Mouse (Mus musculus): ENCODE results near the gene Hist2h3b.
"Not testable (repeated sequence)": the region's sequence is repeated elsewhere in the genome, so short reads cannot be mapped to it uniquely, and the experiment has no call there.

Hist2h3b gene

DNA sequence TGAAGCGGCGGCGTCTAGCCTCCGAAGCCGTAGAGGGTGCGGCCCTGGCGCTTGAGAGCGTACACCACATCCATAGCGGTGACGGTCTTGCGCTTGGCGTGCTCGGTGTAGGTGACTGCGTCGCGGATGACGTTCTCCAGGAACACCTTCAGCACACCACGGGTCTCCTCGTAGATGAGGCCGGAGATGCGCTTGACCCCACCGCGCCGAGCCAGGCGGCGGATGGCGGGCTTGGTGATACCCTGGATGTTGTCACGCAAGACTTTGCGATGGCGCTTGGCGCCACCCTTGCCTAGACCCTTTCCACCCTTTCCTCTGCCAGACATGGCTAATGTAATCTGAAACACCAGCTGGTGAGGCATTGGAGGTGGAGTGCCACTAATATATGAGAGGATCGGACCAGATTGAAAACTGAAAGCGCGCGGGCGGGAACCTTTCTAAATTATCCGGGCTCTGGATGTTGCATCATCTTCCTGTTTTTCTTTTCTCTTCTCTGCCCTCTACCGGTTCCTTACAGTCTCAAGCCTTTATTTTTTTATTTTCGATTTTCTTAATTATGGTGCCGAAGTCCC lies 5.4 kb upstream of the Hist2h3b start, which contains the start of gene Hist2h4:
Gene Hist2h4 (minus strand): TSS at position 333 of the 572 bp plus-strand sequence.
- peak; percentile 98 for DNase-seq (ENCODE audit: low spot score)

DNA sequence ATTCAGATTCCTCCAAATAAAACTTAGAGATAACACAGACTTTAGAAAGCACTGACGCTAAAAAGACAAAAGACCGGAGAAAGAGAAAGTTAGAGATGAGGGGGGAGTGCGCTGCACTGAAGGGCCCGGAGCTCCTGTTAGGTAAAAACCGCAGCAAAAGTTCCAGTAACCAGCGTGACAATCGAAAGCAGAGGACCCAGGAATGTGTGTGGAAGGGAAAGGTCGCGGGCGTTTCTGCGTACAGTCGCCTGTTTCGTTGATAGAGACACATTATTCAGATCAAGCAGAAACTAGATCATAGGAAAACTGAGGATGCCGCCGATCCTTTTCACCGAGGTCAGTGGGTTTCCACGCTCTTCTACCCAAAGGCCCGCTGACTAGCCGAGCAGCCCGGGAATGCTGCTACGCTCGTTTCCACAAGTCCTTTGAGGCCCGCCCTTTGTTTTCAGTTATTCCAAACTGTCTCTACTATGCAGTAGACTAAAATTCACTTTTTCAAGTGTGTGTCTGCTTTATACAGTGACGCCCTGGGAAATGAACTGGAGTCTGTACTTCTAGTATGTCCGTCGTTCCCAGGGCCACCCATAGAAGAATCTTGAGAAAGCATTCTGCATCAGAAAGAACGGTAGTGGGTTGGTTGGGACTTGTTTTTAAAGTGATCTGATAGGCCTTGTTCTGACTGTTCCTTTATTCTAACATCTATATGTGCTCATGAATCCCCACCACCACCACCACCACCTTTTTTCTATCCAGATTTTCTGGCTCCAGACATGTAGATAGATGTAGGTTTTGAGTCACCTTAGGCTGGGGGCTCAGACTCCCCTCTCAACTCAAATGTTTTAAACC lies 4.7 kb upstream of the Hist2h3b start:
- no peak for DNase-seq (ENCODE audit: low spot score)

DNA sequence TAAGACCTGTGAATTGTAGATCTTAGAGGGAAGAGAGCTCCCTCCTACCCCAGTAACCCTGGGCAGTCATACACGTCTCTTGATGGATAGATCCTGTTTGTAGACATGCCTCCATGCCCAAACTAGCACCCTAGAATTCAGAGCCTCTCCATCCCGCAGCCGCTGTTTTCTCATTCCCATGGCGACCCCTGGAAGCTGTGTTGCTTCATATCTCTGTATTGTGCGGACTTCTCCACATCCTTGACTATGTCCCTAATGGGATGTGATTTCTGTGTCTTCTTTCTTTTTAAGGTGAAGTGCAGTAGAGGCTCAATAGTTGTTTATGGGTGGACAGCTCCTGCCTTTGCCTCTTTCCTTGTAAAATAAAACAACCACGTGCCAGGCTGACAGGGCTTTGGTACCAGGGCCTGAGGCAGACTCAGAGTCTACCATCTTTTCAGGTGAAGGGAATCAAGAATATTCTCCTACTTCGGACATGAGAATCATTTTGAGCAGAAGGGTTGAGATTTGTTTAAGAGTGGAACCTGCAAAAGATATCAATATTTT lies 4.0 kb upstream of the Hist2h3b start:
- no peak for DNase-seq (ENCODE audit: low spot score)

DNA sequence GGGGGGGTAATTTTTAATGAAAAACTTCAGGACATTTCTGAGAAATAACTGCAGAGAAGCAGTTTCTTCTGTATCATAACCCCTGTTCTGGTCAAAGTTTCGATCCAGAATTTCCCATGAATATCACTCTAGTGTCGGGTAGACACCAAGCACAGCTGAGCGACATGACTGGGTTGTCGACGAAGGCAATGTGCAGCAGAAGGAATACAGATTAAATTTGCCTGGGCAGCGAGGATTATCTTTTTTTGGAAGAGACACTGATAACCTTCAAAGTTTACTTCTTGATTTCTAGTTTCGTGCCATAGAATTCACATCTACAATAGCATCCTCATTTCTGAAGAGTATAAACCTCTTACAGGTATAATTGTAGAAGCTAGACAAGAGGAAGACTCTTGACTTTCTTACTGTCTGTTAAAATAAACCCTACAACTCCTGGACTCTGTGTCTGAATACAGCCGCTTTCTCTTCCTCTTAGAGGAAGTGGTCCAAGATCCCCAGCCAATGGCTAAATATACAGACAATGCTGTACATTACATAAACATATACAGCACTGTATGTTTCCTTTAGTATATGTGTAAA lies 2.2 kb upstream of the Hist2h3b start:
- DNase-seq (ENCODE audit: low spot score): no peak

DNA sequence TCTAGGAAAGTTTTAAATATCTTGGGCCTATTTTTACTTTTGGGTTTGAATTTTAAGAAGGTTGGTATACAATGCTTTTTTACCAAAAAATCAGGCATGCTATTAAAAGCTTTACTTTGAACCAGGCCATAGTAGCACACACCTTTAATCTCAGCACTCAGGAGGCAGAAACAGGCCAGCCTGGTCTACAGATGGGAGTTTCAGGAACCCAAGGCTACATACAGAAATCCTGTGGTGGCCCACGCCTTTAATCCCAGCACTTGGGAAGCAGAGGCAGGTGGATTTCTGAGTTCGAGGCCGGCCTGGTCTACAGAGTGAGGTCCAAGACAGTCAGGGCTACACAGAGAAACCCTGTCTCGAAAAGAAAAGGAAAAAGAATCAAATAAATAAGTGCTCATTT lies 913 bp upstream of the Hist2h3b start:
- no peak for DNase-seq (ENCODE audit: low spot score)

DNA sequence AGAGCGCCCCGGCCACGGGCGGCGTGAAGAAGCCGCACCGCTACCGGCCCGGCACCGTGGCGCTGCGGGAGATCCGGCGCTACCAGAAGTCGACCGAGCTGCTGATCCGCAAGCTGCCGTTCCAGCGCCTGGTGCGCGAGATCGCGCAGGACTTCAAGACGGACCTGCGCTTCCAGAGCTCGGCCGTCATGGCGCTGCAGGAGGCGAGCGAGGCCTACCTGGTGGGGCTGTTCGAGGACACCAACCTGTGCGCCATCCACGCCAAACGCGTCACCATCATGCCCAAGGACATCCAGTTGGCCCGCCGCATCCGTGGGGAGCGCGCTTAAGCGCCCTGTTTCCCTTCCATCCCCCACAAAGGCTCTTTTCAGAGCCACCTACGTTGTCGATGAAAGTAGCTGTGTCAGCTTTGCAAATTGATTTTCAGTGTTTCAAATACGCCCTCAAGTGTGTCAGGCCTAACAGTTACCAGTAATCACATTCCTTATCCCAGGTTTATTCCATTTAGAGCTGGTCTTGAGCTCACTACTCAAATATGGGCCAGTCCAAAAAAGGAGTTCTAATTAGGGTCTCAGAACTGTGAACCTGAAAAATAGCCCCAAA lies 423 bp downstream of the Hist2h3b start:
- DNase-seq (ENCODE audit: low spot score): not testable (repeated sequence)

DNA sequence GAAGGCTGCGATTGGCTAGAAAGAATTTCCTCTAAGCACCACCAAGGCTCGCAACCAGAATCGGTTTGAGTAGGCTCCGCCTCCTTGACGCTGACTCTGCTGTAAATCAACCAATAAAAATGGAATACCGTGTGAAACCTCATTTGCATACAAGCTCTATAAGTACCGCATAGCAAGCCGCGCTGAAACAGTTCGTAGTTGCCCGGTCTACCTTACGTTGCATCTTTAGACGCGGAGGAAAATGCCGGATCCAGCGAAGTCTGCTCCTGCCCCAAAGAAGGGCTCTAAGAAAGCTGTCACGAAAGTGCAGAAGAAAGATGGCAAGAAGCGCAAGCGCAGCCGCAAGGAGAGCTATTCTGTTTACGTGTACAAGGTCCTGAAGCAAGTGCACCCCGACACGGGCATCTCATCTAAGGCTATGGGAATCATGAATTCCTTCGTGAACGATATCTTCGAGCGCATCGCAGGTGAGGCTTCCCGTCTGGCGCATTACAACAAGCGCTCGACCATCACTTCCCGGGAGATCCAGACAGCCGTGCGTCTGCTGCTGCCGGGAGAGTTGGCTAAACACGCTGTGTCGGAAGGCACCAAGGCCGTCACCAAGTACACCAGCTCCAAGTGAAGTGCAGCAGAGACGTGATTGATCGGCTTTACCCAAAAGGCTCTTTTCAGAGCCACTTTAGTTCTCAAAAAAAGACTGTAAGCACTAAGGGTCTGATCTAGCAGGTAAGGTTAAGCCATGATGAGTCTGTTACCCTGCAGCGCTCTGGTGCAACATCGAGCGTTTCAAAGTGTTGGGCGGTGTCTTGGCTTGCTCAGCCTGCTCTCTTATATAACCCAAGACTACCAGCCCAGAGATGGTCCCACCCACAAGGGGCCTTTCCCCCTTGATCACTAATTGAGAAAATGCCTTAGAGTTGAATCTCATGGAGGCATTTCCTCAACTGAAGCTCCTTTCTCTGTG lies 1.3 kb downstream of the Hist2h3b start, which contains the start of gene Hist2h2bb:
Gene Hist2h2bb (plus strand): TSS at position 242 of the 964 bp plus-strand sequence.
- peak; percentile 95 for DNase-seq (ENCODE audit: low spot score)

DNA sequence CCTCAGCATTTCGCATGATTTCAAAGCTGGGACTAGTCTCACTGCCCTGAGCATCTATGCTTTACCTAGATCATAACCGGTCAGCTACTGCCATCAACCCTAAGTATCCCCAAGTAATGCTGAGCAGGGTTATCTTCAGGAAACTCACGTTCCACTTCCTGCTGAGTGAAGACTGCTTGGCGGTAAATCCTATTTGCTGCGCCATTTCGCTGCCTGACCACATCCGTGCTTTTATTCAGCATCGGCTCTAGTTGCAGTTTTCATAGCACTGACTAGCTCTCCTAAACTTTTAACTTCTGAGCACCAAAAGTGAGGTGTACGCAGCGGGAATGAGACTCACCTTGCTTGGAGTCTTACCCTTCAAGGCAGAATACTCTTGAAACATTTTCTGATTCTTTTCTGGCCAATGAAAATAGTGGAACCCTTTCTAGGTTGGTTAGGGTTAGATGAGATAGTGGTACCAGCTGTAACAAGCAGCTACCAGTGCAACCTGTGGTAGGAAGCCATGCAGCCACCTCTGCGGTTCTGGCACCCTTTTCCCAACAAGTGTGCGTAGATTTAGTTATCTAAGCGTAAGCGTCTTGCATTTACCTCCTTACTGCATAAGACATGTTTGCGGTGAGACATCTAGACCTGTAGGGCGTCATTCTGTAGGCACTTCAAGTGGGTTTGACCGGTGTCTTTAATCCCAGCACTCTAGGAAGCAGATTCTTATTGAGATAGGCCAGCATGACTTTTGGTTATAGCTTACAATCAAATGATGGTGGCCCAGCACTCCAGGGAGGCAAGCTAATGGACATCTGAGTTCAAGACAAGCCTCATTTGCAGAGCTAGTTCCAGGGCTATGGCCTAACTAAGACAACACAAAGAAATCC lies 5.4 kb downstream of the Hist2h3b start:
- DNase-seq (ENCODE audit: low spot score): no peak

DNA sequence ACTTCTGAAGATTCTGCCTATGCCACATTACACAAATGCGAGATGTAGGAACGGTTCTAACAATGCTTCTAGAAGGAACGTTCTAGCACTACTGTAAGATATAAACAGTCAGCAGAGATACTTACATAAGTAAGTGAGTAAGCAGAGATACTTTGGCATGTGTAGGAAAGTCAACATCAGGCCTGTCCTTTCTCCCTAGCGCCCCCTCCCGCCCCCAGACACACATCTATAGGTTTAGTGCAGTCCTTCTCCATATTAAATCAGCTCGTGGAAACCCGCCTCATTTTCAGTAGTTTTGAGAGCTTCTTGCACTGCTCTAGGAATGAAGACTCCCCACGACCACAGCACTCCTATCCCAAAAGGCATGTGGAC lies 9.0 kb downstream of the Hist2h3b start:
- no peak for DNase-seq (ENCODE audit: low spot score)

DNA sequence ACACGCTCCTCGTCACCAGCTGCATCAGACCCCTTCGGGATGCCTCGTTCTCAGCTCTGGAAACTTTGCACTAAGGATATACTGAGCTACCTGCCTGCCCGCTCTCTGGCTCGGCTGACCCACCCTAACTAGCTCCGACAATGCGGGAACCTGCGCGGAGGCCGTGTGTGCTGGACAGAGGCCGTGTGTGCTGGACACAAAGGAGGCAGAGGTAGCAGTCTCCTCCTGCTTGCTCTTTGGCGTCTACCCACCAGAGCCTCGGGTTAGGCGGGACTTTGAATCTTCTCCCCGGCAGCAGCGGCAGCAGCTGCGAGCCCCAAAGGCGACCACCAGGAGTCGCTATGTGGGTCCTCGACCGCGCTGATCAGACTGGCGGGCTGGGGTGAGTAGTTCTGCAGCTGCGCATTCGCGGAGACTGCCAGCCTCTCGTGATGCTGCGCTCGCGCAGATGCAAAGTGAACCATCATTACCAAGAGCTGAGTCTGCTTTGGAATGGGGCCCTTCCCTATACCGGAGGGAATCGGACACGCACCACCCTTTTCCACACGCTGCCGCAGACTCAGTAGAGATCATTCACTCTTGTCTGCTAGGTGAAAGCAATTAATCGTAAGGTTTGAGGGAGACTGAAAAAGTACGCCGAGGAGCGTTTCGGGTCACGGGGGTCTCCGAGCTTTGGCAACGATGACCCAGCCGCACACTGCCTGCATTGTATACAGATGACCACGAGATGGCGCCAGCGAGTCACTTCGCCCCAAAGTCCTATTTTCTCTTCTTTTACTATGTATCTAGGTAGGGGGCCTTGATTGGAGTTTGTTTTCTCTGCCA lies 9.6 kb downstream of the Hist2h3b start:
- DNase-seq (ENCODE audit: low spot score): peak; percentile 90

DNA sequence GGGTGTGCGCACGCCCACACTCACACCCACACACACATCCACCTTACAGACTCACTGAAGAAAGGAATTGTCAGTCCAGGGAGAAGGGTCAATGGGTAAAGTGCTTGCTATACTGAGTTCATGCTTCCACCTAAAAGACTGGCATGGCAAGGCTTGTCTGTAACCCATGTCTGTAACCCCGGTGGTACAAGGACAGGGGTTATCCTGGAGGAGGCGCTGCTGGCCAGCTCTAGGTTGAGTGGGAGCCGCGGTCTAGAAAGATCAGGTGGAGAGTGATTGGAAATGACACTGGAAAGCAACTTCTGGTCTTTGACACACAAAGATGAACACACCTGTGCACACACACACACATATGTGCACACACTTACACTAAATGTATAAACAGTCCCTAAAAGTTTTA lies 12.2 kb downstream of the Hist2h3b start:
- no peak for DNase-seq (ENCODE audit: low spot score)

DNA sequence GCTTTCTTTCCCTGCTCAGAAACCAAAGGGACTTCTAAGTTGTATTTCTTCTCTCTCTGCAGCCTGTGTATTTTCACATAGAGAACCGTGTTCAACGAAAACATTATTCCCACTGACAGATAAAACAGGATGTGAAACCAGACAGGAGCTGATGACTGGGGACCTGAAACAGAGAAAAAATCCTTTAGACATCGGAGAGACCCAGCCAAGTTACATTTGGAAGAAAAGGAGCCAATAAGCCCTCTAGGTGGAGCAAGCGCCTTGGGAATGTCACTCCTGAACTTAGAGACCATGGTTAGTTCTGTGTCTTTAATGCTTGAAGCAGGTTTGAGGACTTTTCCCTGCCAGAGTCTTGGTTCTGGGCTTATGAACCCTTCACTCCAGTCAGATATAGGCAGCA lies 16.0 kb downstream of the Hist2h3b start:
- no peak for DNase-seq (ENCODE audit: low spot score)

DNA sequence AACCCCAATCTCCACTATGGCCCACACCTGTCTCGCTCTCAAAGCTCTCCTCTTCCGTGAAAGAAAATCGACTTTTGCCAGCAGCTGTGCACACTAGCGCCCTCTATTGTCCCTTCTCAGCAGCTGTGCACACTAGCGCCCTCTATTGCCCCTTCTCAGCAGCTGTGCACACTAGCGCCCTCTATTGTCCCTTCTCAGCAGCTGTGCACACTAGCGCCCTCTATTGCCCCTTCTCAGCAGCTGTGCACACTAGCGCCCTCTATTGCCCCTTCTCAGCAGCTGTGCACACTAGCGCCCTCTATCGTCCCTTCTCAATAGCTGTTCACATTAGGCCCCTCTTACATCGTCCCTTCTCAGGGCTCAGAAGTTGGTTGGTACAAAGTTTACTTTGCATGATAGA lies 18.9 kb downstream of the Hist2h3b start:
- DNase-seq (ENCODE audit: low spot score): not testable (repeated sequence)

DNA sequence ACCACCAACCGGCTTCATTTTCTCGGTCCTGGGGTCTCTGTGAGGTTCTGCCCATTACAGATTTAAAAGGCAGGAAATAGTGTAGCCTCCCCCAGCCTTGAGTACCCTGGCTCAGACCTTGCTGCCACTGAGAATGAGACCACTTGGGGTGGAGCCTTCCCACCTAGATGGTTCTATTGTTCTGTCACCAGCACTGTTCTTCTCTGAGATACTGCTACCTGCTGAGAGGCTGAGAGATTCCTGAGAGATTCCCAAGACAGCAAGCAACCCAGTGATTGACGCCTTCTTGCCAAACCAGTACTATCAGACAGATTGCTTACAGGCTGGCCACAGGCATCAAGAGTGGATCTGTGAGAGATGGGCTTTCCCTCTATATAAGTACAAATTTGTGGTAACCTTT lies 20.7 kb downstream of the Hist2h3b start:
- DNase-seq (ENCODE audit: low spot score): no peak

DNA sequence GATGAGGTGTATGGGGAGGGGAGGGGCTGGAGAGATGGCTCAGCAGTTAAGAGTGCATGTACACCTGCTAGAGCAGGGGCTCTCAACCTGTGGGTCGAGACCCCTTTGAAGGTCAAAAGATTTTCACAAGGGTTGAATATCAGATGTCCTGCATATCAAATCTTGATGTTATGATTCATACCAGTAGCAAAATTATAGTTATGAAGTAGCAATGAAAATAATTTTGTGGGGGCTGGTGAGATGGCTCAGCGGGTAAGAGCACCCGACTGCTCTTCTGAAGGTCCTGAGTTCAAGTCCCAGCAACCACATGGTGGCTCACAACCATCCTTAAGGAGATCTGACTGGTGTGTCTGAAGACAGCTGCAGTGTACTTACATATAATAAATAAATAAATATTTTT lies 22.3 kb downstream of the Hist2h3b start:
- DNase-seq (ENCODE audit: low spot score): not testable (repeated sequence)

DNA sequence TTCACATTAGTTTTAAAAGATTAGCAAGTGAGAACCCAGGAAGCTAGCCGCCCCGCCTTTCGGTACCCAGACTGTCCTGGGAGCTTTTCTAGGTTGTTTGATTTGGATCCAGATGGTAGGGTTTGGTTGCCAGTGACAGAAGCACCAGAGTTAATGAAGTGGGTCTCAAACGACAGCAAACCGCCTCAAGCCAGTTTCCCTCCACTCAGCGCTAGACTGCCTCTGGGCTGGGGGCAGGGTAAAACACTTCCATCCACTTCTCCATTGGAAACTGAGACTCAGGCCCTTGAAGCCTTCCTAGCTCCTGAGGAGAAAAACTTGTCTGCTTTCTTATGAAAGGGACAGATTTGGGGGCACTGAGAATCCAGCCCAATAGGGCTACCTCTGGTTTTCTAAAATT lies 24.2 kb downstream of the Hist2h3b start:
- no peak for DNase-seq (ENCODE audit: low spot score)

DNA sequence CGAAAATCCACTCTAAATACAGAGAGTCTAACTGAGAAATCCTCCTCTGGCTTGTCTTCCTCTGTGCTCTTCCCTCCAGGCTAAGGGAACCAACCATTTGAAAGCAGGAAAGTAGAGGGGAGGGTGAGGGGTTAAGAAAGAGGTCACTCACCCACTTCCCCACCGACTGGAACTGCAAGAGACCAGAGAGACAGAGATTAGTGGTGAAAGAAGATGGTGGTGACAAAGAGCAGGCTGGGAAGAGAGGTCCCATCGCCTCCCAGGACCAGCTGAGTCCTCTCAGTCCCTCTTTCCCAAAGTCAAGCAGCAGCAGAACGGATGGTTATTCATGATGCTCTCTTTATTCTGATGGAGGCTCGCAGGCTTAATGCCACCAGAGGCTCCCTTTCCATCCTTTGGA lies 24.9 kb downstream of the Hist2h3b start:
- no peak for DNase-seq (ENCODE audit: low spot score)

DNA sequence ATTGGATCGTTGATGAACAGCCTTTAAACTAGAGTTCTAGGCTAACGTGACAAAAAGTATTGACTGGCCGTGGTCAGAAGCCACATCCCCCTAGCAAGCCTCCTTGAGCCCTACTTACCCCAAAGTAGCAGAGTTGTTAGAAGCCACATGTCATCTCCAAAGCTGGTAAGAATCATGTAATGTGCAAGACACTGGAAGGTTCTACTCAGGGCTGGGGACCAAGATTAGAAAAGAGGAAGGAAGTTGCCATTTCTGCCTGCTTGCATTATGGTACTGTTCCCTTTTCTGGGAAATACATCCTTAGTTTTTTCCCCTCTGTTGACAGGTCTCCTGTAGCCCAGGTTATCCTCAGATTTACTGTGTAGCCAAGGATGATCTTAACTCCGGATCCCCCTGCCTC lies 25.3 kb downstream of the Hist2h3b start, which contains the start of gene Fcgr1:
Gene Fcgr1 (minus strand): TSS at position 183 of the 400 bp plus-strand sequence.
- DNase-seq (ENCODE audit: low spot score): no peak

DNA sequence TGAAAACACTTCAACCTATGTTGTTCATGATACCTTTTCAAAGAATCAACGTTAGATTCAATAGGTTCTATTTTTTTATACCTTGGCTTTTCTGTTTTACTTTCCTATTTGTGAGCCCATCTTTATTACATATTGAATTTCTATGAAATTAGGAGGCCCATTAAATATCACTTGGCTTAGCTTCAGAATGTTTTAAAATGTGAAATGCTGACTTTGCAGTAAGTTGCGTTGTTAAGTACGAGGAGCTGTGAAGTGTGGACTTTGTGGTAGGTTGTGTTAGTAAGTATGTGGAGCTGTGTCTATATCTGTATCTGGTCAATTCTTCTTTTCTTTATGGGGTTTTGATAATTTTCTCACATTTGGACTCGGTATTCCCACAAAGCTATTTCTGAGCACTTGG lies 29.9 kb downstream of the Hist2h3b start:
- DNase-seq (ENCODE audit: low spot score): no peak
